Mouse (Mus musculus): ENCODE results near the gene Prcc. TPM values are rescaled to one million over a fixed set of nuclear protein-coding genes. Genes with fewer than 3 reads are reported as not detected.

The Prcc gene
- 45.3 TPM for polyA plus RNA-seq (2015; fragmentation: Illumina TruSeq; extraction: RNeasy Lipid Tissue Mini Kit (QIAGEN cat#74804); ENCODE audit: low read depth, low replicate concordance)

GRCm38 (mm10) chr3:87885281-87886003 lies at the start of gene Prcc:
Prcc (minus strand) TSS chr3:87885608.

GRCm38 (mm10) chr3:87930078-87930795 lies 44.8 kb upstream of the Prcc start, which contains the start of the genes Isg20l2 and Rrnad1:
Isg20l2 (plus strand) TSS chr3:87930314.
Rrnad1 (minus strand) TSS chr3:87930717.

GRCm38 (mm10) chr3:87919336-87920108 lies 34.1 kb upstream of the Prcc start, which contains the start of gene Mrpl24:
Mrpl24 (plus strand) TSS chr3:87919506.

GRCm38 (mm10) chr3:87905880-87906485 lies 20.6 kb upstream of the Prcc start, which contains the start of gene Hdgf:
Hdgf (plus strand) TSS chr3:87906321.

GRCm38 (mm10) chr3:87846650-87847110 lies 38.7 kb downstream of the Prcc start, which contains the start of gene Sh2d2a:
Sh2d2a (plus strand) TSS chr3:87846755.

GRCm38 (mm10) chr3:87824206-87824605 lies 61.2 kb downstream of the Prcc start, which contains the start of gene Pear1:
Pear1 (minus strand) TSS chr3:87824306.

Other genes starting within 250 kb of the Prcc start
- 2.9 TPM for gene Lrrc71, start 137.0 kb downstream of the Prcc start, polyA plus RNA-seq (2015; fragmentation: Illumina TruSeq; extraction: RNeasy Lipid Tissue Mini Kit (QIAGEN cat#74804); ENCODE audit: low read depth, low replicate concordance)
- gene Ntrk1, start 90.4 kb downstream of the Prcc start, polyA plus RNA-seq (2015; fragmentation: Illumina TruSeq; extraction: RNeasy Lipid Tissue Mini Kit (QIAGEN cat#74804); ENCODE audit: low read depth, low replicate concordance) = 1.6 TPM
- gene Insrr, start 88.7 kb downstream of the Prcc start, polyA plus RNA-seq (2015; fragmentation: Illumina TruSeq; extraction: RNeasy Lipid Tissue Mini Kit (QIAGEN cat#74804); ENCODE audit: low read depth, low replicate concordance) = 0.22 TPM
- gene Pear1, start 61.3 kb downstream of the Prcc start, polyA plus RNA-seq (2015; fragmentation: Illumina TruSeq; extraction: RNeasy Lipid Tissue Mini Kit (QIAGEN cat#74804); ENCODE audit: low read depth, low replicate concordance) = 4.8 TPM
- gene Sh2d2a, start 38.9 kb downstream of the Prcc start, polyA plus RNA-seq (2015; fragmentation: Illumina TruSeq; extraction: RNeasy Lipid Tissue Mini Kit (QIAGEN cat#74804); ENCODE audit: low read depth, low replicate concordance) = not detected
- gene Hdgf, start 20.7 kb upstream of the Prcc start, polyA plus RNA-seq (2015; fragmentation: Illumina TruSeq; extraction: RNeasy Lipid Tissue Mini Kit (QIAGEN cat#74804); ENCODE audit: low read depth, low replicate concordance) = 168 TPM
- 86.4 TPM for gene Mrpl24, start 33.9 kb upstream of the Prcc start, polyA plus RNA-seq (2015; fragmentation: Illumina TruSeq; extraction: RNeasy Lipid Tissue Mini Kit (QIAGEN cat#74804); ENCODE audit: low read depth, low replicate concordance)
- 13.1 TPM for gene Isg20l2, start 44.7 kb upstream of the Prcc start, polyA plus RNA-seq (2015; fragmentation: Illumina TruSeq; extraction: RNeasy Lipid Tissue Mini Kit (QIAGEN cat#74804); ENCODE audit: low read depth, low replicate concordance)
- 24.0 TPM for gene Rrnad1, start 45.1 kb upstream of the Prcc start, polyA plus RNA-seq (2015; fragmentation: Illumina TruSeq; extraction: RNeasy Lipid Tissue Mini Kit (QIAGEN cat#74804); ENCODE audit: low read depth, low replicate concordance)
- gene Crabp2, start 63.1 kb upstream of the Prcc start, polyA plus RNA-seq (2015; fragmentation: Illumina TruSeq; extraction: RNeasy Lipid Tissue Mini Kit (QIAGEN cat#74804); ENCODE audit: low read depth, low replicate concordance) = 6.3 TPM
- gene Nes, start 85.5 kb upstream of the Prcc start, polyA plus RNA-seq (2015; fragmentation: Illumina TruSeq; extraction: RNeasy Lipid Tissue Mini Kit (QIAGEN cat#74804); ENCODE audit: low read depth, low replicate concordance) = 3.9 TPM
- 184 TPM for gene Bcan, start 114.6 kb upstream of the Prcc start, polyA plus RNA-seq (2015; fragmentation: Illumina TruSeq; extraction: RNeasy Lipid Tissue Mini Kit (QIAGEN cat#74804); ENCODE audit: low read depth, low replicate concordance)
- 35.6 TPM for gene Hapln2, start 142.0 kb upstream of the Prcc start, polyA plus RNA-seq (2015; fragmentation: Illumina TruSeq; extraction: RNeasy Lipid Tissue Mini Kit (QIAGEN cat#74804); ENCODE audit: low read depth, low replicate concordance)
- 19.4 TPM for gene Gpatch4, start 157.5 kb upstream of the Prcc start, polyA plus RNA-seq (2015; fragmentation: Illumina TruSeq; extraction: RNeasy Lipid Tissue Mini Kit (QIAGEN cat#74804); ENCODE audit: low read depth, low replicate concordance)
- gene Naxe, start 172.9 kb upstream of the Prcc start, polyA plus RNA-seq (2015; fragmentation: Illumina TruSeq; extraction: RNeasy Lipid Tissue Mini Kit (QIAGEN cat#74804); ENCODE audit: low read depth, low replicate concordance) = 138 TPM
- gene Ttc24, start 192.7 kb upstream of the Prcc start, polyA plus RNA-seq (2015; fragmentation: Illumina TruSeq; extraction: RNeasy Lipid Tissue Mini Kit (QIAGEN cat#74804); ENCODE audit: low read depth, low replicate concordance) = not detected
- gene Iqgap3, start 196.4 kb upstream of the Prcc start, polyA plus RNA-seq (2015; fragmentation: Illumina TruSeq; extraction: RNeasy Lipid Tissue Mini Kit (QIAGEN cat#74804); ENCODE audit: low read depth, low replicate concordance) = 0.25 TPM